In the genomic region with DNA sequence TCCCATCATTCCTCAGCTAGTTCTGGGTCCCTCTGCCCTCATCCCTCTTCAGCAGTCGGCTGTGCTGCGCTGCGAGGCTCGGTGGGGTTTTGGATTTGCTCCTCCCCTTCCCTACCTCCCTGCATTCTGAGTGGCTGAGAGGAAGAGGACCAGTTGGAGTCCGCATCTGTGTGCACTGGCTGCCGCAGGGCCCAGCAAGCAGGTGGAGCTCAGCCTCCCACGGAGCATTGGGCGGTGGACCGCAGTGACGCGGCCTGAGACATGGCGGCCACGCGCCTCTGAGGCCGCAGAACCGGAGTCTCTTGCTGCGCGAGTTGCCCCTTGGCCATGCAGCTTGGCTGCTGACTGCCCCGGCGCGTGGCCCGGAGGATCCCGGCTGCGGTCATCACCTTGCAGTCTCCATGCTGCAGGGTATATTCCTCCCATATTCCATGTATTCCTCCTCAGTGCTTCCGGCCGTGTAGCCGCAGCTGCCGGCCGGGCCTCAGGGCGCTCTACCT, we compare ENCODE assay signal across 8 mouse cellular contexts. TPM values are rescaled to one million over a fixed set of nuclear protein-coding genes. Genes with fewer than 3 reads are reported as not detected.
A peak's percentile ranks its signal among the peaks of the same experiment; 100 is the strongest.
DNase-seq lines count a peak whose midpoint lies in the region; ATAC-seq and TF ChIP-seq lines count a peak whose summit lies in the region.

A gene (plus strand): TSS at position 54 of the 500 bp plus-strand sequence.

- DNase-seq in Patski (ENCODE audit: low read depth, low spot score), result no peak
- DNase-seq in cerebellum, postnatal 14 days, result peak; percentile 86 to 92
- peak; percentile 84 to 85 for DNase-seq in frontal cortex, postnatal 14 days (ENCODE audit: low spot score in 2 of 2)
- peak; percentile 75 to 80 for DNase-seq in layer of hippocampus, postnatal 25 days (ENCODE audit: extremely low spot score in 1 of 2, low spot score in 1 of 2)
- peak; percentile 44 for DNase-seq in lung, postnatal 14 days
- DNase-seq in retina, adult 2 months (ENCODE audit: low read depth, low spot score), result peak; percentile 68
- DNase-seq in thymus, postnatal 36 days, result peak; percentile 23 to 38

- peak within 1 kb of the TSS; percentile 71 for H3K4me2 ChIP-seq in hindbrain, embryonic 13.5 days

- H3K4me1 ChIP-seq in hindbrain, embryonic 13.5 days (replicated peaks), result peaks cover 11% of the 10 kb centered on the region

- CTCF ChIA-PET in Patski (lab: Charles Lee), result interaction anchor here (1.0 to 1.8 kb wide), 2 partner anchors 9 to 289 kb away, joined by 3 to 8 read pairs; no protein-coding TSS in a partner anchor

- no peaks in the 10 kb centered on the region for H3K36me3 ChIP-seq in hindbrain, embryonic 13.5 days

- peak; percentile 98 for ATAC-seq in Patski
- ATAC-seq in hindbrain, embryonic 13.5 days (ENCODE audit: low FRiP score), result peak; percentile 100

- peak within 1 kb of the TSS; percentile 76 for H3K4me3 ChIP-seq in hindbrain, embryonic 13.5 days

- POLR2A ChIA-PET in Patski (lab: Charles Lee), result interaction anchor here (1.3 kb wide), 1 partner anchor 9 kb away, joined by 4 read pairs; no protein-coding TSS in a partner anchor

- under 1% methylated on average over 30 of the region's 30 CpGs for WGBS in hindbrain, embryonic 13.5 days

- H3K27ac ChIP-seq in hindbrain, embryonic 13.5 days, result peak within 1 kb of the TSS; percentile 96

- H3K9ac ChIP-seq in hindbrain, embryonic 13.5 days, result peak within 1 kb of the TSS; percentile 89

- H3K9me3 ChIP-seq in hindbrain, embryonic 13.5 days, result no peaks in the 10 kb centered on the region

- no peaks in the 10 kb centered on the region for H3K27me3 ChIP-seq in Patski
- no peaks in the 10 kb centered on the region for H3K27me3 ChIP-seq in hindbrain, embryonic 13.5 days

- no peak for TF ChIP-seq CTCF in Patski (IDR thresholded peaks at IDR 0.05)

- in situ Hi-C loops in Patski (cut with MboI; ENCODE audit: low pct_unique_long_range_greater_than_20kb), result no loop called here

RNA-seq across cellular contexts. Expression of the gene that starts here (rescaled TPM):
- 10.6 TPM for polyA plus RNA-seq in Patski (2021)
- 41.0 and 44.5 TPM in 2 replicates for polyA plus RNA-seq in hindbrain, embryonic 13.5 days (2015; fragmentation: Nextera tagmentation; extraction: Ambion mirVana)
- total RNA-seq in layer of hippocampus, postnatal 25 days (2021), result 10 to 100 TPM; 44.1 to 58.5 TPM
